Mouse (Mus musculus) intestine, embryonic 15.5 days (tissue): Measurements from ENCODE around the gene Fsd1l. TPM values are rescaled to one million over a fixed set of nuclear protein-coding genes. Genes with fewer than 3 reads are reported as not detected.
"Not testable (repeated sequence)": the region's sequence is repeated elsewhere in the genome, so short reads cannot be mapped to it uniquely, and the experiment has no call there.

ENCODE experiments used
- ATAC-seq: fragments of 200-750 bp; cut with Nextera tagmentation; 2 replicates; pipeline ENCODE4 v1.8.0; 2017; ENCODE audit warnings: moderate TSS enrichment, moderate library complexity
- H3K27ac ChIP-seq: fragments of 300-500 bp; sonication (generic); 2 replicates; pipeline ENCODE4 v1.5.1; 2015; ENCODE audit warnings: mild to moderate bottlenecking, inconsistent platforms
- H3K27me3 ChIP-seq: fragments of 300-500 bp; sonication (generic); replicated peaks from 2 replicates; pipeline ENCODE4 v1.6.1; 2015; ENCODE audit warnings: inconsistent platforms
- H3K36me3 ChIP-seq: fragments of 300-500 bp; sonication (generic); 2 replicates; pipeline ENCODE4 v1.6.1; 2015; ENCODE audit warnings: inconsistent platforms
- H3K4me1 ChIP-seq: fragments of 300-500 bp; sonication (generic); replicated peaks from 2 replicates; pipeline ENCODE4 v1.6.1; 2015; ENCODE audit warnings: inconsistent platforms
- H3K4me2 ChIP-seq: fragments of 300-500 bp; sonication (generic); replicated peaks from 2 replicates; pipeline ENCODE4 v1.6.1; 2015; ENCODE audit warnings: mild to moderate bottlenecking, inconsistent platforms
- H3K4me3 ChIP-seq: fragments of 300-500 bp; sonication (generic); replicated peaks from 2 replicates; pipeline ENCODE4 v1.5.1; 2015; ENCODE audit warnings: inconsistent platforms
- H3K9ac ChIP-seq: fragments of 300-500 bp; sonication (generic); 2 replicates; pipeline ENCODE4 v1.6.1; 2015; ENCODE audit warnings: inconsistent platforms
- H3K9me3 ChIP-seq: fragments of 300-500 bp; sonication (generic); 2 replicates; pipeline ENCODE4 v1.6.1; 2016; ENCODE audit warnings: inconsistent platforms
- WGBS: fragments of 180-500 bp; shearing (Covaris S2); methylation state at CpG from one replicate; pipeline ENCODE4 v1.1.7; 2015; 5-methylcytosine and 5-hydroxymethylcytosine counted together
- polyA plus RNA-seq: library from polyadenylated mRNA; unstranded; fragments of >200 nt; fragmentation: Nextera tagmentation; extraction: Ambion mirVana; gene quantifications from 2 replicates; pipeline ENCODE4 v1.2.1, GENCODE M21; 2015

The Fsd1l gene
- polyA plus RNA-seq, 1 experiment from 2014 or later = 15.0 TPM

GRCm38 (mm10) chr4:53632011-53632349, 709 bp downstream of the Fsd1l start:
- Histone ChIP-seq H3K4me2 (peak overlapping the region; percentile 79), H3K9ac (peak overlapping the region; percentile 68), H3K9me3 (no peaks in the 10 kb centered on the region), H3K4me1 (peaks cover 8% of the 10 kb centered on the region; the same call in 1 of the 2 replicates), H3K36me3 (no peaks in the 10 kb centered on the region), H3K4me3 (peak overlapping the region; percentile 64), H3K27me3 (no peaks in the 10 kb centered on the region), H3K27ac (peak overlapping the region; percentile 79)
- 1% methylated on average over 5 of the region's 5 CpGs for WGBS
- no peak for ATAC-seq

GRCm38 (mm10) chr4:53635336-53635735, 4.1 kb downstream of the Fsd1l start:
- Histone ChIP-seq H3K9me3 (no peaks in the 10 kb centered on the region), H3K4me3 (no peak overlapping the region)

GRCm38 (mm10) chr4:53637269-53637909, 6.1 kb downstream of the Fsd1l start:
- H3K9me3 ChIP-seq = 0 out of 2 replicates have a peak, but pooled peaks cover 3% of the 10 kb centered on the region
- H3K27me3 ChIP-seq = no peaks in the 10 kb centered on the region
- H3K4me3 ChIP-seq = no peak overlapping the region
- no peak overlapping the region for H3K4me2 ChIP-seq
- H3K27ac ChIP-seq = no peak overlapping the region
- peaks cover 8% of the 10 kb centered on the region; the same call in 1 of the 2 replicates for H3K4me1 ChIP-seq
- 62% methylated on average over 7 of the region's 7 CpGs for WGBS
- H3K9ac ChIP-seq = no peak overlapping the region
- ATAC-seq = no peak
- peaks cover 6% of the 10 kb centered on the region for H3K36me3 ChIP-seq

More at GRCm38 (mm10) chr4:53635336-53635735, 4.1 kb downstream of the Fsd1l start:
- ATAC-seq = no peak
- H3K36me3 ChIP-seq = no peaks in the 10 kb centered on the region
- H3K27me3 ChIP-seq = no peaks in the 10 kb centered on the region
- no peak overlapping the region for H3K9ac ChIP-seq
- no peak overlapping the region for H3K4me2 ChIP-seq
- 91% methylated on average over 3 of the region's 3 CpGs for WGBS
- peaks cover 8% of the 10 kb centered on the region; the same call in 1 of the 2 replicates for H3K4me1 ChIP-seq
- no peak overlapping the region for H3K27ac ChIP-seq

- H3K27ac ChIP-seq = no peak overlapping the region
- H3K4me2 ChIP-seq = no peak overlapping the region
- peaks cover 3% of the 10 kb centered on the region; the same call in 1 of the 2 replicates for H3K4me1 ChIP-seq
- no peaks in the 10 kb centered on the region for H3K27me3 ChIP-seq
- ATAC-seq = no peak
- H3K9me3 ChIP-seq = 0 out of 2 replicates have a peak, but pooled peaks cover 3% of the 10 kb centered on the region
- no peak overlapping the region for H3K4me3 ChIP-seq
- H3K36me3 ChIP-seq = peaks cover 6% of the 10 kb centered on the region
- 86% methylated on average over 7 of the region's 7 CpGs for WGBS
- H3K9ac ChIP-seq = no peak overlapping the region
These were observed 7.4 kb downstream of the Fsd1l start for GRCm38 (mm10) chr4:53638549-53639123.

GRCm38 (mm10) chr4:53658029-53658428, 26.8 kb downstream of the Fsd1l start:
- Histone ChIP-seq H3K27me3 (no peaks in the 10 kb centered on the region), H3K9ac (no peak overlapping the region), H3K9me3 (no peaks in the 10 kb centered on the region), H3K4me2 (no peak overlapping the region), H3K27ac (no peak overlapping the region), H3K36me3 (peaks cover 3% of the 10 kb centered on the region; the same call in 1 of the 2 replicates), H3K4me3 (no peak overlapping the region), H3K4me1 (no peaks in the 10 kb centered on the region)
- ATAC-seq = no peak
- WGBS = 38% methylated on average over 3 of the region's 3 CpGs

- Histone ChIP-seq H3K27ac (no peak overlapping the region), H3K4me2 (no peak overlapping the region), H3K36me3 (peaks cover 3% of the 10 kb centered on the region; the same call in 1 of the 2 replicates), H3K9me3 (no peaks in the 10 kb centered on the region), H3K9ac (no peak overlapping the region), H3K4me3 (no peak overlapping the region), H3K4me1 (no peaks in the 10 kb centered on the region), H3K27me3 (no peaks in the 10 kb centered on the region)
- no peak for ATAC-seq
These were observed 29.4 kb downstream of the Fsd1l start for GRCm38 (mm10) chr4:53660711-53661110.

- ATAC-seq = no peak
- Histone ChIP-seq H3K4me3 (no peak overlapping the region), H3K27ac (no peak overlapping the region), H3K27me3 (no peaks in the 10 kb centered on the region), H3K4me1 (no peaks in the 10 kb centered on the region), H3K9ac (no peak overlapping the region), H3K9me3 (no peaks in the 10 kb centered on the region), H3K36me3 (no peaks in the 10 kb centered on the region), H3K4me2 (no peak overlapping the region)
- WGBS = 76% methylated on average over 8 of the region's 8 CpGs
These were observed 50.8 kb downstream of the Fsd1l start for GRCm38 (mm10) chr4:53682092-53682491.

GRCm38 (mm10) chr4:53688965-53689364, 57.7 kb downstream of the Fsd1l start:
- Histone ChIP-seq H3K4me2 (no peak overlapping the region), H3K27me3 (no peaks in the 10 kb centered on the region), H3K4me3 (no peak overlapping the region), H3K4me1 (no peaks in the 10 kb centered on the region), H3K27ac (no peak overlapping the region), H3K9me3 (no peaks in the 10 kb centered on the region), H3K36me3 (no peaks in the 10 kb centered on the region), H3K9ac (no peak overlapping the region)
- WGBS = 91% methylated on average over 4 of the region's 4 CpGs
- ATAC-seq = no peak

- no peak for ATAC-seq
- Histone ChIP-seq H3K27ac (no peak overlapping the region), H3K4me2 (no peak overlapping the region), H3K4me3 (no peak overlapping the region), H3K9ac (no peak overlapping the region), H3K27me3 (no peaks in the 10 kb centered on the region), H3K9me3 (no peaks in the 10 kb centered on the region), H3K36me3 (no peaks in the 10 kb centered on the region), H3K4me1 (no peaks in the 10 kb centered on the region)
- 76% methylated on average over 1 of the region's 1 CpGs for WGBS
These were observed 60.1 kb downstream of the Fsd1l start for GRCm38 (mm10) chr4:53691418-53691817.

GRCm38 (mm10) chr4:53709166-53709565, 77.9 kb downstream of the Fsd1l start:
- H3K27me3 ChIP-seq, H3K36me3 ChIP-seq, ATAC-seq: not testable (repeated sequence)

GRCm38 (mm10) chr4:53710021-53710420, 78.8 kb downstream of the Fsd1l start:
- WGBS = 72% methylated on average over 2 of the region's 2 CpGs
- no peak for ATAC-seq

More at GRCm38 (mm10) chr4:53709166-53709565, 77.9 kb downstream of the Fsd1l start:
- H3K4me3 ChIP-seq, H3K9me3 ChIP-seq, H3K27ac ChIP-seq, H3K4me2 ChIP-seq, H3K4me1 ChIP-seq, H3K9ac ChIP-seq: not testable (repeated sequence)

GRCm38 (mm10) chr4:53710555-53711328, 79.5 kb downstream of the Fsd1l start:
- H3K4me3 ChIP-seq = no peak overlapping the region
- WGBS = 84% methylated on average over 6 of the region's 6 CpGs
- no peaks in the 10 kb centered on the region for H3K4me1 ChIP-seq
- H3K27ac ChIP-seq = no peak overlapping the region
- no peak for ATAC-seq
- no peaks in the 10 kb centered on the region for H3K9me3 ChIP-seq
- no peaks in the 10 kb centered on the region for H3K36me3 ChIP-seq
- H3K27me3 ChIP-seq = no peaks in the 10 kb centered on the region
- no peak overlapping the region for H3K9ac ChIP-seq
- H3K4me2 ChIP-seq = no peak overlapping the region

More at GRCm38 (mm10) chr4:53710021-53710420, 78.8 kb downstream of the Fsd1l start:
- Histone ChIP-seq H3K4me2 (no peak overlapping the region), H3K4me3 (no peak overlapping the region), H3K27ac (no peak overlapping the region), H3K9me3 (no peaks in the 10 kb centered on the region), H3K9ac (no peak overlapping the region), H3K4me1 (no peaks in the 10 kb centered on the region), H3K27me3 (no peaks in the 10 kb centered on the region), H3K36me3 (no peaks in the 10 kb centered on the region)
